Mouse (Mus musculus): ENCODE results near the gene Gm49318. TPM values are rescaled to one million over a fixed set of nuclear protein-coding genes. Genes with fewer than 3 reads are reported as not detected.

Gm49318 gene
- polyA plus RNA-seq, 1 experiment from 2014 or later: not detected

GRCm38 (mm10) chr9:22065642-22066041, 5.4 kb downstream of the Gm49318 start:
- ATAC-seq (ENCODE audit: low FRiP score, low read depth): no peak
- peaks cover 15% of the 10 kb centered on the region for H3K4me1 ChIP-seq (replicated peaks)
- H3K9ac ChIP-seq: no peak overlapping the region
- H3K9me3 ChIP-seq: no peaks in the 10 kb centered on the region
- no peak overlapping the region for H3K27ac ChIP-seq (replicated peaks)
- WGBS: 94% methylated on average over 11 of the region's 11 CpGs
- no peaks in the 10 kb centered on the region for H3K27me3 ChIP-seq
- no peak overlapping the region for H3K4me2 ChIP-seq
- no peak overlapping the region for H3K4me3 ChIP-seq
- peaks cover 42% of the 10 kb centered on the region for H3K36me3 ChIP-seq

- no peaks in the 10 kb centered on the region for H3K27me3 ChIP-seq
- H3K9ac ChIP-seq: no peak overlapping the region
- no peak for ATAC-seq (ENCODE audit: low FRiP score, low read depth)
- no peak overlapping the region for H3K4me2 ChIP-seq
- 0 out of 2 replicates have a peak, but pooled peaks cover 4% of the 10 kb centered on the region for H3K4me1 ChIP-seq (replicated peaks)
- peaks cover 48% of the 10 kb centered on the region for H3K36me3 ChIP-seq
- WGBS: 91% methylated on average over 3 of the region's 3 CpGs
- no peak overlapping the region for H3K27ac ChIP-seq (replicated peaks)
- no peaks in the 10 kb centered on the region for H3K9me3 ChIP-seq
- no peak overlapping the region for H3K4me3 ChIP-seq
Observed at GRCm38 (mm10) chr9:22064341-22064740, 6.7 kb downstream of the Gm49318 start.

GRCm38 (mm10) chr9:22061339-22061738, 9.7 kb downstream of the Gm49318 start:
- no peak for ATAC-seq (ENCODE audit: low FRiP score, low read depth)
- peaks cover 64% of the 10 kb centered on the region for H3K36me3 ChIP-seq
- no peaks in the 10 kb centered on the region for H3K27me3 ChIP-seq
- no peak overlapping the region for H3K27ac ChIP-seq (replicated peaks)
- no peak overlapping the region for H3K4me2 ChIP-seq
- H3K4me3 ChIP-seq: no peak overlapping the region
- WGBS: 79% methylated on average over 2 of the region's 2 CpGs
- no peaks in the 10 kb centered on the region for H3K4me1 ChIP-seq (replicated peaks)
- H3K9me3 ChIP-seq: no peaks in the 10 kb centered on the region
- H3K9ac ChIP-seq: no peak overlapping the region

GRCm38 (mm10) chr9:22058011-22058424, 13.0 kb downstream of the Gm49318 start:
- WGBS: 81% methylated on average over 9 of the region's 9 CpGs
- Histone ChIP-seq H3K9me3 (no peaks in the 10 kb centered on the region), H3K4me2 (no peak overlapping the region), H3K4me3 (no peak overlapping the region), H3K9ac (no peak overlapping the region), H3K27me3 (no peaks in the 10 kb centered on the region), H3K27ac (replicated peaks) (no peak overlapping the region), H3K4me1 (replicated peaks) (peaks cover 13% of the 10 kb centered on the region), H3K36me3 (peaks cover 39% of the 10 kb centered on the region)
- 0 out of 2 replicates have a peak, but pooled peaks have one; percentile 4 for ATAC-seq (ENCODE audit: low FRiP score, low read depth)

GRCm38 (mm10) chr9:22057031-22057517, 14.0 kb downstream of the Gm49318 start:
- ATAC-seq (ENCODE audit: low FRiP score, low read depth): no peak
- peaks cover 15% of the 10 kb centered on the region for H3K4me1 ChIP-seq (replicated peaks)
- H3K36me3 ChIP-seq: peaks cover 32% of the 10 kb centered on the region
- no peak overlapping the region for H3K27ac ChIP-seq (replicated peaks)
- no peaks in the 10 kb centered on the region for H3K27me3 ChIP-seq
- H3K4me2 ChIP-seq: no peak overlapping the region
- H3K9ac ChIP-seq: no peak overlapping the region
- H3K4me3 ChIP-seq: no peak overlapping the region
- WGBS: 92% methylated on average over 9 of the region's 9 CpGs
- no peaks in the 10 kb centered on the region for H3K9me3 ChIP-seq

GRCm38 (mm10) chr9:22056303-22056910, 14.7 kb downstream of the Gm49318 start:
- Histone ChIP-seq H3K9me3 (no peaks in the 10 kb centered on the region), H3K4me3 (no peak overlapping the region), H3K27me3 (no peaks in the 10 kb centered on the region), H3K9ac (no peak overlapping the region), H3K4me2 (no peak overlapping the region), H3K27ac (replicated peaks) (no peak overlapping the region), H3K36me3 (peaks cover 28% of the 10 kb centered on the region), H3K4me1 (replicated peaks) (peaks cover 20% of the 10 kb centered on the region)
- ATAC-seq (ENCODE audit: low FRiP score, low read depth): no peak
- WGBS: 77% methylated on average over 9 of the region's 9 CpGs

- Histone ChIP-seq H3K9ac (no peak overlapping the region), H3K27me3 (no peaks in the 10 kb centered on the region), H3K27ac (replicated peaks) (no peak overlapping the region), H3K4me3 (no peak overlapping the region), H3K4me2 (no peak overlapping the region), H3K4me1 (replicated peaks) (peaks cover 20% of the 10 kb centered on the region), H3K9me3 (no peaks in the 10 kb centered on the region), H3K36me3 (peaks cover 24% of the 10 kb centered on the region)
- ATAC-seq (ENCODE audit: low FRiP score, low read depth): no peak
- 45% methylated on average over 29 of the region's 29 CpGs for WGBS
Observed at GRCm38 (mm10) chr9:22055713-22056112, 15.3 kb downstream of the Gm49318 start.

- Histone ChIP-seq H3K4me2 (peak overlapping the region; percentile 70), H3K27me3 (no peaks in the 10 kb centered on the region), H3K4me1 (replicated peaks) (peaks cover 24% of the 10 kb centered on the region), H3K4me3 (peak overlapping the region; percentile 32), H3K9ac (peak overlapping the region; percentile 32; the same call in 1 of the 2 replicates), H3K36me3 (peaks cover 20% of the 10 kb centered on the region), H3K27ac (replicated peaks) (peak overlapping the region; percentile 60; the same call in 1 of the 2 replicates), H3K9me3 (no peaks in the 10 kb centered on the region)
- WGBS: 2% methylated on average over 32 of the region's 32 CpGs
- peak; percentile 39 for ATAC-seq (ENCODE audit: low FRiP score, low read depth)
Observed at GRCm38 (mm10) chr9:22054411-22055076, 16.5 kb downstream of the Gm49318 start.

- Histone ChIP-seq H3K4me2 (no peak overlapping the region), H3K9ac (no peak overlapping the region), H3K4me1 (replicated peaks) (peaks cover 33% of the 10 kb centered on the region), H3K9me3 (no peaks in the 10 kb centered on the region), H3K27ac (replicated peaks) (no peak overlapping the region), H3K27me3 (no peaks in the 10 kb centered on the region), H3K36me3 (peaks cover 15% of the 10 kb centered on the region), H3K4me3 (no peak overlapping the region)
- no peak for ATAC-seq (ENCODE audit: low FRiP score, low read depth)
- WGBS: 44% methylated on average over 7 of the region's 7 CpGs
Observed at GRCm38 (mm10) chr9:22053657-22054056, 17.4 kb downstream of the Gm49318 start.

- Histone ChIP-seq H3K4me2 (peak within 1 kb of the TSS; percentile 76), H3K27ac (replicated peaks) (peak within 1 kb of the TSS; percentile 91), H3K4me1 (replicated peaks) (peaks cover 51% of the 10 kb centered on the region), H3K9ac (peak within 1 kb of the TSS; percentile 98), H3K27me3 (no peaks in the 10 kb centered on the region), H3K9me3 (no peaks in the 10 kb centered on the region), H3K4me3 (peak within 1 kb of the TSS; percentile 99), H3K36me3 (peaks cover 4% of the 10 kb centered on the region; the same call in 1 of the 2 replicates)
- WGBS: under 1% methylated on average over 16 of the region's 28 CpGs
- ATAC-seq (ENCODE audit: low FRiP score, low read depth): peak; percentile 72
Observed at GRCm38 (mm10) chr9:22051958-22052254, 19.2 kb downstream of the Gm49318 start, which contains the start of gene Elavl3. Elavl3 (minus strand) TSS chr9:22052023.

- Histone ChIP-seq H3K9me3 (no peaks in the 10 kb centered on the region), H3K36me3 (no peaks in the 10 kb centered on the region), H3K27ac (replicated peaks) (peak overlapping the region; percentile 91), H3K27me3 (no peaks in the 10 kb centered on the region), H3K4me3 (peak overlapping the region; percentile 99), H3K4me2 (peak overlapping the region; percentile 76), H3K4me1 (replicated peaks) (peaks cover 55% of the 10 kb centered on the region), H3K9ac (peak overlapping the region; percentile 98)
- ATAC-seq (ENCODE audit: low FRiP score, low read depth): peak; percentile 28
- WGBS: under 1% methylated on average over 47 of the region's 67 CpGs
Observed at GRCm38 (mm10) chr9:22051161-22051957, 19.7 kb downstream of the Gm49318 start.
